Mouse (Mus musculus) midbrain, embryonic 16.5 days (tissue): ENCODE measurements at regions not wholly inside any gene's neighbourhood (a gene's known extent, or its start where the extent isn't known, plus 50 kb on each side); places are given as distances from the start of the nearest gene placed in this dataset.

Source experiments
- ATAC-seq: fragments of 200-750 bp; cut with Nextera tagmentation; 2 replicates; pipeline ENCODE4 v1.8.0; 2017; ENCODE audit warnings: moderate TSS enrichment
- H3K27ac ChIP-seq: fragments of 300-500 bp; sonication (generic); 2 replicates; pipeline ENCODE4 v1.5.1; 2014; ENCODE audit warnings: mild to moderate bottlenecking, low read length, mixed read lengths
- H3K27me3 ChIP-seq: fragments of 300-500 bp; sonication (generic); 2 replicates; pipeline ENCODE4 v1.6.1; 2014; ENCODE audit warnings: low read depth, low read length, mixed read lengths; ENCODE audit not compliant: control insufficient read depth, insufficient read depth
- H3K36me3 ChIP-seq: fragments of 300-500 bp; sonication (generic); 2 replicates; pipeline ENCODE4 v1.6.1; 2014; ENCODE audit warnings: mild to moderate bottlenecking, low read length, moderate library complexity, mixed read lengths; ENCODE audit not compliant: control insufficient read depth, insufficient read depth
- H3K4me1 ChIP-seq: fragments of 300-500 bp; sonication (generic); 2 replicates; pipeline ENCODE4 v1.6.1; 2014; ENCODE audit warnings: mild to moderate bottlenecking, low read length, mixed read lengths; ENCODE audit not compliant: control insufficient read depth, insufficient read depth
- H3K4me2 ChIP-seq: fragments of 300-500 bp; sonication (generic); 2 replicates; pipeline ENCODE4 v1.6.1; 2014; ENCODE audit warnings: mild to moderate bottlenecking, low read length, mixed read lengths
- H3K4me3 ChIP-seq: fragments of 300-500 bp; sonication (generic); 2 replicates; pipeline ENCODE4 v1.5.1; 2014; ENCODE audit warnings: low read depth, mild to moderate bottlenecking, low read length, moderate library complexity, mixed read lengths
- H3K9ac ChIP-seq: fragments of 300-500 bp; sonication (generic); 2 replicates; pipeline ENCODE4 v1.6.1; 2014; ENCODE audit warnings: low read depth, low read length, mixed read lengths
- H3K9me3 ChIP-seq: fragments of 300-500 bp; sonication (generic); replicated peaks from 2 replicates; pipeline ENCODE4 v1.6.1; 2014; ENCODE audit warnings: mild to moderate bottlenecking, low read length, mixed read lengths; ENCODE audit not compliant: control insufficient read depth, poor library complexity, severe bottlenecking
- WGBS: fragments of 180-500 bp; shearing (Covaris S2); extraction: QIAGEN DNeasy Blood & Tissue Kit; methylation state at CpG from one replicate; pipeline ENCODE4 v1.1.7; 2014; 5-methylcytosine and 5-hydroxymethylcytosine counted together

- no peak for ATAC-seq
- H3K9me3 ChIP-seq: no peaks in the 10 kb centered on the region
- no peaks in the 10 kb centered on the region for H3K36me3 ChIP-seq
- H3K27me3 ChIP-seq: no peaks in the 10 kb centered on the region
- no peak overlapping the region for H3K4me2 ChIP-seq
- H3K9ac ChIP-seq: no peak overlapping the region
- H3K4me3 ChIP-seq: no peak overlapping the region
- H3K4me1 ChIP-seq: peaks cover 6% of the 10 kb centered on the region
- WGBS: 73% methylated on average over 6 of the region's 6 CpGs
- H3K27ac ChIP-seq: no peak overlapping the region
These were observed 52.0 kb upstream of the Vtcn1 start for GRCm38 (mm10) chr3:100773237-100773636.

GRCm38 (mm10) chr3:100771363-100771762, 53.9 kb upstream of the Vtcn1 start:
- H3K4me1 ChIP-seq: peaks cover 7% of the 10 kb centered on the region
- no peaks in the 10 kb centered on the region for H3K36me3 ChIP-seq
- H3K4me3 ChIP-seq: no peak overlapping the region
- H3K4me2 ChIP-seq: no peak overlapping the region
- no peak for ATAC-seq
- H3K27me3 ChIP-seq: no peaks in the 10 kb centered on the region
- H3K27ac ChIP-seq: no peak overlapping the region
- H3K9me3 ChIP-seq: no peaks in the 10 kb centered on the region
- no peak overlapping the region for H3K9ac ChIP-seq
- WGBS: 92% methylated on average over 4 of the region's 4 CpGs

- H3K9me3 ChIP-seq: no peaks in the 10 kb centered on the region
- no peaks in the 10 kb centered on the region for H3K36me3 ChIP-seq
- H3K9ac ChIP-seq: no peak overlapping the region
- no peak overlapping the region for H3K27ac ChIP-seq
- no peaks in the 10 kb centered on the region for H3K27me3 ChIP-seq
- H3K4me3 ChIP-seq: no peak overlapping the region
- 92% methylated on average over 3 of the region's 3 CpGs for WGBS
- H3K4me1 ChIP-seq: peaks cover 7% of the 10 kb centered on the region
- no peak overlapping the region for H3K4me2 ChIP-seq
- ATAC-seq: no peak
These were observed 54.4 kb upstream of the Vtcn1 start for GRCm38 (mm10) chr3:100770841-100771240.

- 96% methylated on average over 4 of the region's 4 CpGs for WGBS
- H3K36me3 ChIP-seq: no peaks in the 10 kb centered on the region
- H3K4me1 ChIP-seq: peaks cover 7% of the 10 kb centered on the region
- H3K4me2 ChIP-seq: no peak overlapping the region
- no peaks in the 10 kb centered on the region for H3K27me3 ChIP-seq
- H3K9me3 ChIP-seq: no peaks in the 10 kb centered on the region
- H3K9ac ChIP-seq: no peak overlapping the region
- H3K27ac ChIP-seq: no peak overlapping the region
- H3K4me3 ChIP-seq: no peak overlapping the region
- no peak for ATAC-seq
These were observed 56.1 kb upstream of the Vtcn1 start for GRCm38 (mm10) chr3:100769146-100769545.

- Histone ChIP-seq H3K27me3 (no peaks in the 10 kb centered on the region), H3K4me2 (peak overlapping the region; percentile 9; the same call in 1 of the 2 replicates), H3K9ac (no peak overlapping the region), H3K27ac (peak overlapping the region; percentile 1; the same call in 1 of the 2 replicates), H3K4me3 (no peak overlapping the region), H3K4me1 (peaks cover 7% of the 10 kb centered on the region), H3K9me3 (no peaks in the 10 kb centered on the region), H3K36me3 (no peaks in the 10 kb centered on the region)
- peak; percentile 85 for ATAC-seq
- WGBS: 24% methylated on average over 15 of the region's 15 CpGs
These were observed 57.1 kb upstream of the Vtcn1 start for GRCm38 (mm10) chr3:100768170-100768624.

- WGBS: 88% methylated on average over 7 of the region's 7 CpGs
These were observed 59.9 kb upstream of the Vtcn1 start for GRCm38 (mm10) chr3:100765323-100765722.

GRCm38 (mm10) chr3:100762895-100763294, 62.4 kb upstream of the Vtcn1 start:
- Histone ChIP-seq H3K27ac (no peak overlapping the region), H3K9me3 (no peaks in the 10 kb centered on the region), H3K4me3 (no peak overlapping the region), H3K4me2 (no peak overlapping the region), H3K9ac (no peak overlapping the region), H3K4me1 (no peaks in the 10 kb centered on the region), H3K27me3 (no peaks in the 10 kb centered on the region), H3K36me3 (no peaks in the 10 kb centered on the region)
- ATAC-seq: no peak

More at GRCm38 (mm10) chr3:100765323-100765722, 59.9 kb upstream of the Vtcn1 start:
- Histone ChIP-seq H3K27me3 (no peaks in the 10 kb centered on the region), H3K9me3 (no peaks in the 10 kb centered on the region), H3K4me2 (no peak overlapping the region), H3K9ac (no peak overlapping the region), H3K36me3 (no peaks in the 10 kb centered on the region), H3K27ac (no peak overlapping the region), H3K4me1 (peaks cover 7% of the 10 kb centered on the region), H3K4me3 (no peak overlapping the region)
- no peak for ATAC-seq

- ATAC-seq: no peak
- no peak overlapping the region for H3K27ac ChIP-seq
- no peaks in the 10 kb centered on the region for H3K9me3 ChIP-seq
- no peak overlapping the region for H3K4me3 ChIP-seq
- WGBS: 60% methylated on average over 3 of the region's 3 CpGs
- no peak overlapping the region for H3K4me2 ChIP-seq
- H3K36me3 ChIP-seq: no peaks in the 10 kb centered on the region
- H3K27me3 ChIP-seq: no peaks in the 10 kb centered on the region
- no peaks in the 10 kb centered on the region for H3K4me1 ChIP-seq
- H3K9ac ChIP-seq: no peak overlapping the region
These were observed 65.9 kb upstream of the Vtcn1 start for GRCm38 (mm10) chr3:100759091-100759941.

GRCm38 (mm10) chr3:100754677-100755076, 69.4 kb upstream of the Man1a2 start:
- Histone ChIP-seq H3K4me1 (no peaks in the 10 kb centered on the region), H3K4me2 (no peak overlapping the region), H3K27ac (no peak overlapping the region), H3K4me3 (no peak overlapping the region), H3K27me3 (no peaks in the 10 kb centered on the region), H3K9ac (no peak overlapping the region), H3K36me3 (no peaks in the 10 kb centered on the region), H3K9me3 (no peaks in the 10 kb centered on the region)
- ATAC-seq: no peak
- WGBS: 79% methylated on average over 1 of the region's 1 CpGs
